In genomic region chr9:28013192-28013591, GRCm38 (mm10) we compare ENCODE assay signal across 15 mouse cellular contexts.
"Had no signal": no experiment of that assay in that cellular context is flagged by ENCODE, and none has a peak within 500 bp of the region (broad histone marks: within the 10 kb centered on the region; RNA-seq: fewer than 3 reads in every experiment).

No protein-coding gene starts in this region.

- H3K4me3 ChIP-seq: megakaryocyte, embryonic 14.5 days; midbrain, embryonic 13.5 days; midbrain, embryonic 15.5 days; neural tube, embryonic 12.5 days; stomach, embryonic 15.5 days had no signal

- DNase-seq: lung, adult 18-20 months; lung, embryonic 14.5 days; lung, postnatal 10 days; lung, postnatal 36 days; right cerebral cortex, postnatal 14 days; thymus, adult 2 months; thymus, postnatal 25 days; thymus, postnatal 4 days had no signal

- H3K27ac ChIP-seq: macrophage; midbrain, embryonic 13.5 days; midbrain, embryonic 15.5 days; neural tube, embryonic 12.5 days had no signal

- H3K27me3 ChIP-seq: megakaryocyte, embryonic 14.5 days; midbrain, embryonic 13.5 days; midbrain, embryonic 15.5 days; neural tube, embryonic 12.5 days; stomach, embryonic 15.5 days had no signal

- ATAC-seq: midbrain, embryonic 13.5 days; midbrain, embryonic 15.5 days had no signal

- H3K9ac ChIP-seq: lung, embryonic 14.5 days; midbrain, embryonic 13.5 days; midbrain, embryonic 15.5 days; neural tube, embryonic 12.5 days; stomach, embryonic 15.5 days had no signal

- H3K36me3 ChIP-seq: midbrain, embryonic 13.5 days; midbrain, embryonic 15.5 days; neural tube, embryonic 12.5 days; stomach, embryonic 15.5 days had no signal

- H3K9me3 ChIP-seq: megakaryocyte, embryonic 14.5 days; midbrain, embryonic 13.5 days; midbrain, embryonic 15.5 days; neural tube, embryonic 12.5 days; stomach, embryonic 15.5 days had no signal

- H3K4me2 ChIP-seq: lung, embryonic 14.5 days; midbrain, embryonic 11.5 days; midbrain, embryonic 13.5 days; midbrain, embryonic 15.5 days; neural tube, embryonic 12.5 days; stomach, embryonic 15.5 days had no signal

- H3K4me1 ChIP-seq: megakaryocyte, embryonic 14.5 days; neural tube, embryonic 12.5 days; stomach, embryonic 15.5 days had no signal
